Mouse (Mus musculus) CH12.LX (cell line): Measurements from ENCODE around the gene Actl11. TPM values are rescaled to one million over a fixed set of nuclear protein-coding genes. Genes with fewer than 3 reads are reported as not detected.

Source experiments
- DNase-seq: peaks from one replicate; pipeline ENCODE4 v3.0.0-alpha.2; 2013; ENCODE audit errors: extremely low read depth
- H3K27ac ChIP-seq: 2 replicates; pipeline ENCODE4 v1.5.1; 2012; ENCODE audit warnings: low read depth, mild to moderate bottlenecking, control low read depth, moderate library complexity; ENCODE audit not compliant: insufficient read depth
- H3K27me3 ChIP-seq: replicated peaks from 2 replicates; pipeline ENCODE3; 2012; ENCODE audit warnings: inconsistent platforms
- H3K36me3 ChIP-seq, 2 experiments: replicated peaks in 1 of 2; 2 replicates each; pipeline versions ENCODE3 to v1.6.1; 2012; ENCODE audit warnings: inconsistent platforms in 1 of 2, low read length in 1 of 2, mild to moderate bottlenecking in 1 of 2, mixed read lengths in 1 of 2, moderate library complexity in 1 of 2; ENCODE audit not compliant: control insufficient read depth in 1 of 2, insufficient read depth in 1 of 2
- H3K4me1 ChIP-seq, 2 experiments: 2 replicates each; pipeline ENCODE4 v1.6.1; 2012; ENCODE audit warnings: inconsistent platforms in 1 of 2, moderate library complexity in 1 of 2; ENCODE audit not compliant: insufficient read depth in 2 of 2, control insufficient read depth in 1 of 2
- H3K4me2 ChIP-seq: 2 replicates; pipeline ENCODE4 v1.6.1; 2012; ENCODE audit warnings: low read depth, mild to moderate bottlenecking, control low read depth; ENCODE audit not compliant: poor library complexity, insufficient read depth, severe bottlenecking
- H3K4me3 ChIP-seq, 3 experiments: fragments of 150-350 bp in 1 of 3; sonication (generic) in 1 of 3; replicated peaks in 1 of 3; 2 replicates each; pipeline versions ENCODE3 to v1.5.1; 2011 to 2012; ENCODE audit warnings: low read depth in 2 of 3, low read length in 2 of 3, mild to moderate bottlenecking in 2 of 3, moderate library complexity in 2 of 3, control low read depth in 1 of 3, improper control_type of control experiment in 1 of 3, inconsistent platforms in 1 of 3, mixed read lengths in 1 of 3; ENCODE audit not compliant: poor library complexity in 1 of 3
- H3K79me2 ChIP-seq: replicated peaks from 2 replicates; pipeline ENCODE4 v1.6.1; 2012; ENCODE audit warnings: mild to moderate bottlenecking, moderate library complexity; ENCODE audit not compliant: control insufficient read depth, poor library complexity, insufficient read depth, severe bottlenecking; ENCODE audit errors: extremely low read depth
- H3K9ac ChIP-seq: 2 replicates; pipeline ENCODE4 v1.6.1; 2012; ENCODE audit warnings: low read depth, mild to moderate bottlenecking, control low read depth, moderate library complexity; ENCODE audit not compliant: insufficient read depth
- H3K9me3 ChIP-seq: replicated peaks from 2 replicates; pipeline ENCODE3; 2012; ENCODE audit warnings: low read length, inconsistent platforms, mixed read lengths
- BHLHE40 ChIP-seq: IDR thresholded peaks from 2 replicates; pipeline ENCODE4 v1.6.1; 2011; ENCODE audit warnings: mild to moderate bottlenecking, low read depth, low read length, improper control_type of control experiment
- CHD1 ChIP-seq: IDR thresholded peaks from 2 replicates; pipeline ENCODE4 v1.6.1; 2012; ENCODE audit warnings: low read depth, low read length, improper control_type of control experiment, inconsistent platforms
- CTCF ChIP-seq, 2 experiments: IDR thresholded peaks in 1 of 2; conservative IDR thresholded peaks in 1 of 2; 2 replicates each; pipeline ENCODE4 v1.5.1; 2011 to 2012; ENCODE audit warnings: low read depth in 2 of 2, low read length in 2 of 2, improper control_type of control experiment in 1 of 2, inconsistent platforms in 1 of 2, mild to moderate bottlenecking in 1 of 2, moderate library complexity in 1 of 2
- EP300 ChIP-seq: IDR thresholded peaks from 2 replicates; pipeline ENCODE4 v1.6.1; 2011; ENCODE audit warnings: low read length, improper control_type of control experiment
- ETS1 ChIP-seq: conservative IDR thresholded peaks from 2 replicates; pipeline ENCODE4 v1.6.1; 2012; ENCODE audit warnings: low read depth, mild to moderate bottlenecking, inconsistent platforms, low read length, improper control_type of control experiment, moderate library complexity
- HCFC1 ChIP-seq: IDR thresholded peaks from 2 replicates; pipeline ENCODE4 v1.6.1; 2012; ENCODE audit warnings: low read depth, mild to moderate bottlenecking, inconsistent platforms, low read length, improper control_type of control experiment
- IRF4 ChIP-seq: IDR thresholded peaks from 2 replicates; pipeline ENCODE4 v1.6.1; 2014; ENCODE audit warnings: low read depth, mild to moderate bottlenecking, inconsistent platforms, low read length, improper control_type of control experiment
- JUN ChIP-seq: IDR thresholded peaks from 2 replicates; pipeline ENCODE4 v1.6.1; 2011; ENCODE audit warnings: low read depth, mild to moderate bottlenecking, low read length, improper control_type of control experiment, moderate library complexity; ENCODE audit not compliant: insufficient read depth
- JUND ChIP-seq: conservative IDR thresholded peaks from 2 replicates; pipeline ENCODE4 v1.6.1; 2011; ENCODE audit warnings: low read depth, low read length, improper control_type of control experiment
- KAT2A ChIP-seq: IDR thresholded peaks from 2 replicates; pipeline ENCODE4 v1.6.1; 2012; ENCODE audit warnings: low read length, improper control_type of control experiment, inconsistent platforms; ENCODE audit not compliant: insufficient replicate concordance
- MAX ChIP-seq: IDR thresholded peaks from 2 replicates; pipeline ENCODE4 v1.6.1; 2011; ENCODE audit warnings: low read length, improper control_type of control experiment
- MXI1 ChIP-seq: IDR thresholded peaks from 2 replicates; pipeline ENCODE4 v1.6.1; 2011; ENCODE audit warnings: mild to moderate bottlenecking, low read depth, low read length, improper control_type of control experiment
- MYC ChIP-seq: IDR thresholded peaks from 2 replicates; pipeline ENCODE4 v1.6.1; 2011; ENCODE audit warnings: low read depth, mild to moderate bottlenecking, improper control_type of control experiment, low read length
- NRF1 ChIP-seq: IDR thresholded peaks from 2 replicates; pipeline ENCODE4 v1.6.1; 2014; ENCODE audit warnings: low read depth, mild to moderate bottlenecking, inconsistent platforms, low read length, improper control_type of control experiment, moderate library complexity
- PAX5 ChIP-seq: IDR thresholded peaks from 2 replicates; pipeline ENCODE4 v1.6.1; 2012; ENCODE audit warnings: low read length, inconsistent platforms, mixed read lengths
- POLR2AphosphoS2 ChIP-seq: IDR thresholded peaks from 2 replicates; pipeline ENCODE4 v1.6.1; 2011; ENCODE audit warnings: low read depth, low read length, improper control_type of control experiment
- RAD21 ChIP-seq: IDR thresholded peaks from 2 replicates; pipeline ENCODE4 v1.6.1; 2011; ENCODE audit warnings: low read depth, mild to moderate bottlenecking, low read length, improper control_type of control experiment, moderate library complexity
- RCOR1 ChIP-seq: conservative IDR thresholded peaks from 2 replicates; pipeline ENCODE4 v1.6.1; 2012; ENCODE audit warnings: low read depth, mild to moderate bottlenecking, inconsistent platforms, low read length, improper control_type of control experiment
- SMC3 ChIP-seq: IDR thresholded peaks from 2 replicates; pipeline ENCODE4 v1.6.1; 2011; ENCODE audit warnings: low read depth, low read length, improper control_type of control experiment
- TBP ChIP-seq: conservative IDR thresholded peaks from 2 replicates; pipeline ENCODE4 v1.6.1; 2011; ENCODE audit warnings: low read depth, low read length, improper control_type of control experiment
- UBTF ChIP-seq: IDR thresholded peaks from 2 replicates; pipeline ENCODE4 v1.6.1; 2012; ENCODE audit warnings: low read depth, mild to moderate bottlenecking, inconsistent platforms, low read length, improper control_type of control experiment, moderate library complexity
- ZKSCAN1 ChIP-seq: IDR thresholded peaks from 2 replicates; pipeline ENCODE4 v1.6.1; 2012; ENCODE audit warnings: low read depth, inconsistent platforms, low read length, improper control_type of control experiment, borderline replicate concordance
- ZNF384 ChIP-seq: IDR thresholded peaks from 2 replicates; pipeline ENCODE4 v1.6.1; 2012; ENCODE audit warnings: low read depth, low read length, improper control_type of control experiment, inconsistent platforms
- dilution Hi-C: fragments of 300-500 bp; cut with MboI; formaldehyde crosslinking; loops from 2 replicates; pipeline ENCODE4 v1.14.3; 2020; ENCODE audit warnings: low sequenced_read_pairs; ENCODE audit not compliant: extremely low pct_unique_long_range_greater_than_20kb, extremely low pct_ligation_motif_present
- in situ Hi-C: fragments of 300-500 bp; cut with MboI; formaldehyde crosslinking; loops from 3 replicates; pipeline ENCODE4 v1.14.3; 2019; ENCODE audit warnings: low sequenced_read_pairs, low pct_ligation_motif_present, low pct_unique_long_range_greater_than_20kb, mixed read lengths
- polyA plus RNA-seq: library from polyadenylated mRNA; unstranded; fragments of >175 nt; gene quantifications from 2 replicates; pipeline ENCODE4 v1.2.1, GENCODE M21; 2012; ENCODE audit warnings: low read depth; ENCODE audit not compliant: insufficient read length
- total RNA-seq, 2 experiments: library from RNA; depleted of rRNA; stranded (reverse); fragments of 300-350 nt in 1 of 2; fragments of >200 nt in 1 of 2; gene quantifications; 2 replicates each; pipeline ENCODE4 v1.2.3; 2012 to 2014

Actl11 gene
- total and polyA plus RNA-seq, 3 experiments: not detected

DNA sequence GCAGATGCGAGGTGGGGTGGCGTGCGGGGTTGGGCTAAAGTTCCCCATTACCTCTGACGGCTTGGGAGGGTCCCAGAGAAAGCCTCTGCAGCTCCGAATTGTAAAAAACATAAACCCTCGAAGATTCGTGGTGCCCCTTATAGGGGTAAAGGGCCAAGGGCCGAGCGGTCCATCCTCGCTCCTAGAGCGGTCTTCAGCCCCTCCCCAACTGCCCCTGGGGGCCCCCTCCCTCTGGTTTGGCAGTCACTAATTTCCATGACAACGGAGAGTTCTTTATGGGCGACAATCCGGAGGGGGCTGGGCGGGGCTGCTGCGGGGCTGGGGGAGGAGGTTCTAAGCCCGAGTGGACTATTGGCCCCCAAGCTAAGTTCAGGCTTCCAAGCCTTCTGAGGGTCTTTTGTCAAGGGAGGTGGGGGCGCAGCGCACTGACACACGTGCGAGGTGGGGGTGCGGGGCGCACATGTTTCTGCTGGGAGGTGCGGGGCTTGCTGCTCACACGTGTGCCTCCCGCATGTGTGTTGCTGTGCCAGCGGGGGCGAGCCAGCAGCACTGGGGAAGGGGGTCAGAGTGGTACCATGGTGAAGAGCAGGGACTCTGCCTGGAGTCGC, 8.1 kb downstream of the Actl11 start:
- in situ Hi-C loops (no loop called here), dilution Hi-C loops (no loop called here)
- H3K79me2 ChIP-seq: no peaks in the 10 kb centered on the region
- TF ChIP-seq RCOR1 (no peak), MXI1 (no peak), PAX5 (no peak), EP300 (no peak), MYC (no peak), POLR2AphosphoS2 (no peak), JUND (no peak), ETS1 (no peak), IRF4 (no peak), ZKSCAN1 (no peak)
- no peak overlapping the region for H3K9ac ChIP-seq
- H3K4me1 ChIP-seq: peaks cover 6 to 16% of the 10 kb centered on the region in 2 experiments
- H3K9me3 ChIP-seq: no peaks in the 10 kb centered on the region
- H3K4me3 ChIP-seq: no peak overlapping the region
- H3K36me3 ChIP-seq: no peaks in the 10 kb centered on the region
- no peak overlapping the region for H3K27ac ChIP-seq
- H3K4me2 ChIP-seq: peak overlapping the region; percentile 47; the same call in 1 of the 2 replicates
- DNase-seq: no peak
- peaks cover 97% of the 10 kb centered on the region for H3K27me3 ChIP-seq

DNA sequence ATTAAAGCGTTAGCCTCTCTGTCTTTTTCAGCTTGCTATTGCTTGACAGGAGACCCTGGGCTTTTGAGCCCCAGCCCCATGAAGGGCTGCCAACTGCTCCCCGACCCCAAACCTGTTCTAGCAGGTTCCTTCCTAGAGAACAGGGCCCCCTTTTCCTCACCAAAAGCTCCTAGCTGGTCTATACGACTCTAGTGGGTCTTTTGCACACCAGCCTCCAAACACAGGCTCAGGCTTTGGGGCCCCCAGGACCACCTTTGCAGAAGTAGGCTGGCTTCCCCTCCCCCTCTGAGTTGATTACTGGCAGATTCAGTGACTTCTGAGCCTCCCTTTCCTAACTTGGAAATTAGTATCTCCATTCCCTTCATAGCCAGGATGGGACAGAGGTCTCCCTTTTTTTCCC, 8.6 kb downstream of the Actl11 start:
- peaks cover 97% of the 10 kb centered on the region for H3K27me3 ChIP-seq

More for the DNA sequence above, 8.6 kb downstream of the Actl11 start:
- H3K36me3 ChIP-seq: no peaks in the 10 kb centered on the region
- DNase-seq: no peak
- no peak overlapping the region for H3K4me3 ChIP-seq
- dilution Hi-C loops (no loop called here), in situ Hi-C loops (no loop called here)
- no peak overlapping the region for H3K4me2 ChIP-seq
- no peak for TF ChIP-seq IRF4
- TF ChIP-seq HCFC1: no peak
- TF ChIP-seq MYC: no peak
- TF ChIP-seq RAD21: no peak
- no peak for TF ChIP-seq CTCF (conservative IDR thresholded peaks at IDR 0.05 in 1 of 2, IDR thresholded peaks at IDR 0.05 in 1 of 2; ENCODE audit: low read depth in 2 of 2, low read length in 2 of 2)
- no peak for TF ChIP-seq NRF1
- no peak for TF ChIP-seq BHLHE40
- TF ChIP-seq KAT2A: no peak
- TF ChIP-seq UBTF: no peak
- TF ChIP-seq POLR2AphosphoS2: no peak
- TF ChIP-seq ZNF384: no peak
- TF ChIP-seq SMC3: no peak
- TF ChIP-seq CHD1: no peak
- no peak for TF ChIP-seq MAX
- TF ChIP-seq JUN: no peak
- TF ChIP-seq TBP: no peak
- no peak overlapping the region for H3K9ac ChIP-seq
- H3K79me2 ChIP-seq: no peaks in the 10 kb centered on the region
- H3K4me1 ChIP-seq: peaks cover 6 to 16% of the 10 kb centered on the region in 2 experiments
- no peak overlapping the region for H3K27ac ChIP-seq
- no peaks in the 10 kb centered on the region for H3K9me3 ChIP-seq
